Mouse (Mus musculus) megakaryocyte, embryonic 14.5 days (primary cell): ENCODE measurements around the gene Epha5. TPM values are rescaled to one million over a fixed set of nuclear protein-coding genes. Genes with fewer than 3 reads are reported as not detected.
A peak's percentile ranks its signal among the peaks of the same experiment; 100 is the strongest.

Source experiments
- H3K27me3 ChIP-seq: replicated peaks from 2 replicates; pipeline ENCODE3; 2012; ENCODE audit warnings: inconsistent platforms
- H3K36me3 ChIP-seq: replicated peaks from 2 replicates; pipeline ENCODE3; 2012; ENCODE audit warnings: low read length, inconsistent platforms, mixed read lengths
- H3K4me1 ChIP-seq: 2 replicates; pipeline ENCODE4 v1.6.1; 2012; ENCODE audit warnings: inconsistent platforms
- H3K4me3 ChIP-seq: replicated peaks from 2 replicates; pipeline ENCODE3; 2012; ENCODE audit warnings: moderate library complexity, mild to moderate bottlenecking, inconsistent platforms
- H3K9me3 ChIP-seq: 2 replicates; pipeline ENCODE4 v1.6.1; 2012; ENCODE audit warnings: inconsistent platforms
- FLI1 ChIP-seq: IDR thresholded peaks from 2 replicates; pipeline ENCODE4 v1.6.1; 2012; ENCODE audit warnings: low read length, inconsistent platforms, mixed read lengths
- GATA1 ChIP-seq: IDR thresholded peaks from 3 replicates; pipeline ENCODE4 v1.6.1; 2012; ENCODE audit warnings: mixed read lengths, low read length, inconsistent platforms, borderline replicate concordance
- polyA plus RNA-seq: library from polyadenylated mRNA; stranded (reverse); fragments of >175 nt; gene quantifications from 2 replicates; pipeline ENCODE4 v1.2.3, GENCODE M21; 2012; ENCODE audit warnings: low replicate concordance; ENCODE audit not compliant: insufficient read depth

Epha5 gene
- not detected in 2 replicates for polyA plus RNA-seq

DNA sequence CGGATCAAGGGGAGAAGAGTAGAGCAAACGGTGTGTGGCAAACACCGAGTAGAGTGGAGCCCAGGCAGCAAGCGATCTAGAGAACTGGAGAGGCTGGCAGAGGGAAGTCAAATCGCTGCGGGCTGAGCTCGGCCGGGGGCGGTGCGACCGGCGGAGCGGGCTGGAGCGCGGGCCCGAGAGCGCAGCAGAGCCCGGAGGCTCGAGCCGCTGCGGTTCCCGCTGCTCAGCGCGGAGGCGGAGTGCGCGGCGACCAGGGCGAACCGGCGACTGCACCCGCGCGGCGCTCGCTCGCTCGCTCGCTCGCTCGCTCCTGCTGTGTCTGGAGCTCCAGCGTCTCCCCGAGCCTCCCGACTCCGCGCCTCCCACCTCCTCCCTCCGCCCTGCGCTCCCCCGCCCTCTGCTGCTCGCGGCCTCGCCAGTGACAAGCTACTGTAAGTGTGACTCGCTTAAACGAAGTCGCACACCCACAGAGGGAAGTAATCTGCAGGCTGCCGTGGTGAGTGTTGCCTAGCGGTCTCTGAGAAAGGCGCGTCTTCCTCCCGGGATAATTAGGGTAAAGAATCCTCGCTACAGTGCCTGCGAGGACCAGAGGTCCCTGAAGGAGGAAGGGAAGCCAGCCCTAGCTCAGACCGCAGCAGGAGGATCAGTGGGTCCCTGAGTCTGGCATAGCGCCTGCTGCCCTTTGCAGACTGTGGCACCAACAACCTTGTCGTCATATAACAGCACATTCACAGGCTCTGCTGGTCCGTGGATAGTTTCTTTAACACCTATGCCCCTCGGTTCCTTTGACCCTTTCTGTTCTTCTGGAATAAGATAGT, at the start of gene Epha5:
TSS of gene Epha5 (minus strand) at position 321 of the 818 bp plus-strand sequence.
- Histone ChIP-seq H3K4me1 (peaks cover 19% of the 10 kb centered on the region), H3K27me3 (peaks cover 39% of the 10 kb centered on the region), H3K36me3 (no peaks in the 10 kb centered on the region), H3K4me3 (peak within 1 kb of the TSS; percentile 89), H3K9me3 (no peaks in the 10 kb centered on the region)
- TF ChIP-seq GATA1 = no peak

DNA sequence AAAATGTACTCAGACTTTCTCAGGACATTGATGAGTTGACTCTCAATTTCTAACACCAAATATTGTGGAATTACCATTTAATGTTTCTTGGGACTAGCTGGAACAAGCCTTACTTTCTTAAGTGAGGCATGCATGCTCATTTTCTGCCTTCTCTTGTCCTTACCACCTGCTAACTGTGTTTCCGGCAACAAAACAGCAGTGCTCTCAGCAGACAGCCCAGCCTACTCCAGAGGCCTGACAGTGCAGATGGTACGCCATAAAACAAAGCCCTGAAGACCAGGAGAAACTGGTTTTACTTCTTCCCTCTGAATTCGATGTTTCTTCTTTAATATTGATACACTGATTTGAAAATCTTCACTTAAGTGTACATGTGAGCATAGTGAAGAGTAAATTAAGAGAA, 39.0 kb upstream of the Epha5 start:
- TF ChIP-seq FLI1 (no peak), GATA1 (no peak)
- Histone ChIP-seq H3K4me1 (no peaks in the 10 kb centered on the region), H3K27me3 (no peaks in the 10 kb centered on the region), H3K9me3 (no peaks in the 10 kb centered on the region), H3K36me3 (no peaks in the 10 kb centered on the region), H3K4me3 (no peak overlapping the region)

DNA sequence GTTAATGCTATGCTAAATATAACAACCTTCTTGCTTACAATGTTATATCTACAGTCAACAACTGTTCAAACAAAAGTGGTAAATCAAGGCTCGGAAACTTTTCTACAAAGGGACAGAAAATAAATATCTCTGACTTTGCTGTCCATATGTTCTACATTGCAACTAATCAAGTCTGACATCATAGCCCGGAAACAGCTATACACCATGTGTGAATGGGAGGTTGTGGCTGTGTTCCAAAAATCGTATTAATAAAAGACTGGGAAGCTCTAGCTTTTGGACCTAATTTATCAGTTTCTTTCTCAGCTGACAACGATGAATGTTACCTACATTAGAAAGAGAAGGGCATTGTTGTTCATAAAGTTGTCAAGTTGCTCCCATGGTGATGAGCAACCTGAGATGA, 37.5 kb upstream of the Epha5 start:
- no peaks in the 10 kb centered on the region for H3K36me3 ChIP-seq
- no peaks in the 10 kb centered on the region for H3K4me1 ChIP-seq
- no peaks in the 10 kb centered on the region for H3K27me3 ChIP-seq
- no peak for TF ChIP-seq GATA1
- no peak for TF ChIP-seq FLI1
- no peak overlapping the region for H3K4me3 ChIP-seq
- no peaks in the 10 kb centered on the region for H3K9me3 ChIP-seq

DNA sequence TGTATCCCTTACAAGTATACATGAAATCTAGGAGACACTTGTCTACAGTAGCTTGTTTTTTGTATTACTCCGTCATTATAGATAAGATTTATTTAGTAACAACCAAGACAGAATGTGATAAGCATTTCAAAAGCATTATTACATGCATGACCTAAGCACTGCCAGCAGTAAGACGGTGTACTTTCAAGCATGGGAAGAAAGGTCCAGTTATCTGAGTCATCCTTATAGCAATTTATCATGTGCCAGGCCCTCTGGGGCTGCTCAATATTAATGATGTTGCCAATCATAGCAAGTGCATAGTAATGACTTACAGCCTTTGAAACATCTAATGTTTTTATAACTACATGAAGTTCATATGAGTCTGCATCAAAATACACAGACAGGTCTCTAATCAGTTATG, 36.7 kb upstream of the Epha5 start:
- no peak overlapping the region for H3K4me3 ChIP-seq
- no peaks in the 10 kb centered on the region for H3K27me3 ChIP-seq
- H3K4me1 ChIP-seq = no peaks in the 10 kb centered on the region
- H3K9me3 ChIP-seq = no peaks in the 10 kb centered on the region
- no peaks in the 10 kb centered on the region for H3K36me3 ChIP-seq
- TF ChIP-seq GATA1 (no peak), FLI1 (no peak)

DNA sequence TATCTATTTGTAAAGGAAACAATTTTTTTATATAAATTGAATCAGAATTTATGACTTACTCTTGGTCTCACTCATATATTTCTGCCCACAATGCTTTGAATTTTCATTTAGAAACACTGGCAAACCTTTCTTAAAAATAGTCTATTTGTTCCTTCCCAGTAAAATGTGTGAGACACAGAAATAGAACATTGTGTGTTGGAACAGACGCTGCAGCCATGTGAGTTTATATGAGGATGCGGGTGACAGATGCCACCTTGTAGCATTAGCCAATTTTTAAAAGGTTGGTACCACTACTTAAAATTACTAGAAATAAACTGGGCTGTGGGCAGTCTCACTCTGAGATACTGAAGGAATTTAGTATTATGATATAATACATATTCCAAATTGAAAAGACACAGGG, 23.1 kb upstream of the Epha5 start:
- H3K4me3 ChIP-seq = no peak overlapping the region
- H3K4me1 ChIP-seq = no peaks in the 10 kb centered on the region
- H3K27me3 ChIP-seq = no peaks in the 10 kb centered on the region
- no peaks in the 10 kb centered on the region for H3K36me3 ChIP-seq
- no peaks in the 10 kb centered on the region for H3K9me3 ChIP-seq
- TF ChIP-seq GATA1 (no peak), FLI1 (no peak)

DNA sequence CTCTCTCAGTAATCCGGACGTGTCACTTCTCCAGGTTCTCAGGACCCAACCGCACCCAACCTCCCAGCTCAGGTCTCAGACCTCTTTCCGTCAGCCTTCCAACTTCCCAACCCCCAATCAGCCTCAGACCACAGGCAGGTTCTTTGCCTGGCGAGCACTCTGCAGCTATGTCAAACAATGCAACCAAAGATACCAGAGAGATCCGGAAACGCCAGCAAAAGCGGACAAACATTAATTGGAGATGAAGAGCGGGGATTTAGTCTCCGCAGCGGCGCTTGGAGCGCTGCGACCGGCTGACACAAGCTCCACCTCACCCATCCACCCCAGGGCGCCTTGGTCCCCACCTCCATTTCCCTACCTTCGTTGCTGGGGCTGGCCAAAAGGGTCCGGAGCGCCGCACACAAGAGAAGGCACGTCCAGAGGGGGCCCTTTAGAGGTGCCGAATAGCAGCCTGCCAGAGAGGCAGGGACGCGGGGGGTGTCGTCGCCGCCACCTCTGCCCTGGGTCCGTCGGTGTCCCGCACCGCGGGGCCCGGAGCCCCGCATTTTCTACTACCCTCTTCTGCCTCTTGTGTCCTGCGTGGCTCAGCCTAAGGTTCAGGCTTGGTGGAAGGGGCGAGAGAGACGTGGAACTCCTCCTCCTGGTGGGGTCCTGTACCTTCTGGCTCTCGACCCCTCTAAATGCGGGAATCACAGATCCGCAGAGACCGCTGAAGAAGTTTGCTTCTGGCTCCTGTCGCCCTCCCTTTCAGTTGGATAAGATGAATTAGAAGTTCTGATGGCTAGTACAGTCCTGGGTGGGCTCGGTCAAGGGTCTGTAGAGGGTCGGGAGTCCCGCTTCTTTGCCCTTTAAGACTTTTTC, 991 bp downstream of the Epha5 start:
- TF ChIP-seq FLI1 = no peak
- TF ChIP-seq GATA1 = no peak
- Histone ChIP-seq H3K4me3 (peak overlapping the region; percentile 89), H3K9me3 (no peaks in the 10 kb centered on the region), H3K4me1 (peaks cover 19% of the 10 kb centered on the region), H3K36me3 (no peaks in the 10 kb centered on the region), H3K27me3 (peaks cover 39% of the 10 kb centered on the region)

DNA sequence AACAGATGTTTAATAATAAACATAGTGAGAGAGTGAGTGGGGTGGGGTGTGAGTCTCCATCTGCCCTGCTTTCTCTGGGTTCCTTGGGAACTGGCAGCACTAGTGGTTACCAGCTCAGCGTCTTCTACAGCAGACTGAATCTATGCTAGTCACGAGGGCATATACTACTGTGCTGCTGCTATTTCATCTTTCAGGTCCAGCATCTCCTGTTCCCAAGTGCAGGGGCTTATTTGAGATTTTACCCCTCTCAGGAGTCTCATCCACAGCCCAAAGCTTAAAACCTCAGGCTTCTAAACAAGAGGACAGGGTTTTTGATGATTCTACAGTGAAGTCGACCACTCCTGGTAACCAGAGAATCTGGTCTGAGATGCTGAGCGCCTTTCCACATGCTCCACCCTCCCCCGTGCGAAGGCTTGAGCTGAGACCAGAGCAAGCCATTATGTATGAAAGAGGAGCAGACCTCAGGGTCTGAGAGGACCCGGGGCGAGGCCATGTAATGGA, 2.2 kb downstream of the Epha5 start:
- Histone ChIP-seq H3K27me3 (peaks cover 39% of the 10 kb centered on the region), H3K4me1 (peaks cover 19% of the 10 kb centered on the region), H3K4me3 (no peak overlapping the region), H3K9me3 (no peaks in the 10 kb centered on the region), H3K36me3 (no peaks in the 10 kb centered on the region)
- no peak for TF ChIP-seq GATA1
- no peak for TF ChIP-seq FLI1

DNA sequence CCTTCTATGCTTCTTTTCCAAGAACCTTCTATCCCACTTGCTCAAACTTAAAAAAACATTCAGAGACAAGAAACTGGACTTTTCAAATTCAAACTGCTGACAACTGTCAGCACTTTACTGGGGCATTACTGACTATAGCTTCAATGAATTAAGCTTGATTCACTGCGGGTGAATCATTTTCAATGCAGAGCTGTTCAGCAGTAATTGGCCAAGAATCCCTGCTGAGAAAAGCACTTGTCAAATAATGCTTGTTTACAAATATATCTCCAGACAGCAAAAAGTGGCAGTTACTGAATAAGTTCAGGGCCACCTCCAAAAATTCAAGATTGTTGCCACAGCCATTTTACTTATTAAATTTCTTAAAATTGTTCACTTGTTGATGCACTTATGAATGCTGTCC, 4.2 kb downstream of the Epha5 start:
- Histone ChIP-seq H3K36me3 (no peaks in the 10 kb centered on the region), H3K9me3 (no peaks in the 10 kb centered on the region), H3K27me3 (peaks cover 35% of the 10 kb centered on the region), H3K4me1 (peaks cover 19% of the 10 kb centered on the region), H3K4me3 (no peak overlapping the region)
- no peak for TF ChIP-seq FLI1
- TF ChIP-seq GATA1 = no peak

DNA sequence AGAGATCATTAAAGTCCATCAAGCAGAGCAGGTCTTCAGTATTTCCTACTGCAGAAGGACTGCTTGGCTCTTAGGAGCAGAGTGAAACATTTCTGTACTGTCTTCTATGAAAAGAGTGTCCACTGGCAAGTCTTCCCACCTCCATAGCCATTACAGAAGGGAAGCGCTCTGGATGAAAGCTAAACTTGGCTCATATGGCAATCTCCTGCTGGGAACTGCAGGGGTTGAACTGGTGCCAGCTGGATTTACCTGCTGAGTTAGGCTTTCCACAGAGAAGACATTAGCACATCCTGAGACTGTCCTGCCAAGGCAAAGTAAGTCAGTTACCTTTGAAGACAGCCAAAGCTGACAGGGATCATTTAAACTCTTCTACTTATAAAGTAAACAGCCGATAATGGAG, 8.8 kb downstream of the Epha5 start:
- H3K9me3 ChIP-seq = no peaks in the 10 kb centered on the region
- no peak for TF ChIP-seq GATA1
- no peak for TF ChIP-seq FLI1
- no peak overlapping the region for H3K4me3 ChIP-seq
- H3K27me3 ChIP-seq = no peaks in the 10 kb centered on the region
- no peaks in the 10 kb centered on the region for H3K36me3 ChIP-seq
- H3K4me1 ChIP-seq = no peaks in the 10 kb centered on the region

DNA sequence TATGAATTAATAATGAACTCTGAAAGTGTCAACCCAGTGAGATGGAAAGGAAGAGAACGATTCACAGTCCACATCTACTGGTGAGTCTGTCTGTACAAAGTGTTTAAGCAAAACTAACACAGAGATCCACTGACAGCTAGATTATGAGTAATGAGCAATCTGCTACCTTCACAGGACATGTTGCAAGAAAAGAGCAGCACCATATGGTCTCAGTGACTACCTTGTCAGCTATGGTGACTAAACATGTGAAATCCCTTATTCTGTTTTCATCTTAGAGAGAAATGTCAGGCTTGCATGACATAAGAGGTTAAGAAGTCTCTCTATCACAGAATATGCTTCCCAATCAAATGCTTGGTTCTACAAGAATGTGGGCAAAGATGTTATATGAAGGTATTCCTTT, 20.1 kb downstream of the Epha5 start:
- TF ChIP-seq GATA1 = no peak
- no peak for TF ChIP-seq FLI1
- Histone ChIP-seq H3K27me3 (no peaks in the 10 kb centered on the region), H3K9me3 (no peaks in the 10 kb centered on the region), H3K4me1 (no peaks in the 10 kb centered on the region), H3K4me3 (no peak overlapping the region), H3K36me3 (no peaks in the 10 kb centered on the region)
